In the genomic region with DNA sequence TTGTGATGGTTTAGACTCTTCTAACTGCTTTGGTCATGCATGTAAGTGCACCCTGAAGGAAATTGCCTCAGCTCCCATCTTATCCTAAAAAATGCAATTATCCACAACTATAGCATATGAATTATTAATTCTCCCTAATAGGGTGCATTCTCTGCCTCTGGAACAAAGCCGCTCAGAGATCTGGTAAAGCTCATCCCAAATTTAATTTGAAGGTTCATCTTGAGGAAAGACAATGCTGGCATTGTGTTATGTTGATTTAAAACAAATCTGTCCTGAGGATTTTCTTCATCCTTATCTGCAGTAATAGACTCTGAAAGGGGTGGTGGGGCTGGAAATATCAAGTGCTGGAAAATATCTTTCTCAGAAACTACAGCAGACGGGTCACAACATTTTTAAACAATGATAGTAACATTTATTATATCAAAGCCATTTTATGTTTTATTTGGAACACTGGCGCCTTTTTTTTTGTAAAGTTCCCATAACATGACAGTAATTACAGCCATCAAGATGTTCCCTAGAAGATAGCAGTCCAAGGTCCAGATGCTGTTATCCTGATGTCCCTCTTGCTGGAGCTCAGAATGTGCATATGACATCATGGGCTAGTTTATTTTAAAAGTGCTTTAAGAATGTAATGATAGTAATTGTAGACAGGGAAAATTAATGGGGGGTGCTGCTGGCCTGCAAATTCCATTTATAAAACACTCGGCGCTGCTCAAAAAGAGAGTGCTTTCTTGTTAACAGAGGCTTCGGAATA, we compare ENCODE assay signal across 21 mouse cellular contexts.
DNase-seq lines count a peak whose midpoint lies in the region; ATAC-seq and TF ChIP-seq lines count a peak whose summit lies in the region.
"Had no signal": no experiment of that assay in that cellular context is flagged by ENCODE, and none has a peak within 500 bp of the region (broad histone marks: within the 10 kb centered on the region; RNA-seq: fewer than 3 reads in every experiment).

No protein-coding gene starts in this region.

- no peak for TF ChIP-seq EP300 in stomach, postnatal 0 days (optimal IDR thresholded peaks at IDR 0.05)

- no peak overlapping the region for H3K27ac ChIP-seq in heart, embryonic 12.5 days (ENCODE audit: poor library complexity, severe bottlenecking)
- no peak overlapping the region for H3K27ac ChIP-seq in lung, embryonic 14.5 days (ENCODE audit: low read depth)
- no peak overlapping the region for H3K27ac ChIP-seq in stomach, embryonic 14.5 days (ENCODE audit: low read length)
- no peak overlapping the region for H3K27ac ChIP-seq in stomach, postnatal 0 days (replicated peaks)
- H3K27ac ChIP-seq in stomach, embryonic 15.5 days = no peak overlapping the region
- H3K27ac ChIP-seq: embryonic facial prominence, embryonic 13.5 days; forebrain, embryonic 12.5 days; heart, embryonic 13.5 days had no signal

- H3K9me3 ChIP-seq in heart, embryonic 12.5 days (replicated peaks) = no peaks in the 10 kb centered on the region
- H3K9me3 ChIP-seq in lung, embryonic 14.5 days (ENCODE audit: low read depth, low read length) = no peaks in the 10 kb centered on the region
- H3K9me3 ChIP-seq in stomach, embryonic 14.5 days (ENCODE audit: control insufficient read depth, low read depth, low read length) = no peaks in the 10 kb centered on the region
- no peaks in the 10 kb centered on the region for H3K9me3 ChIP-seq in stomach, postnatal 0 days (ENCODE audit: control insufficient read depth, low read length)
- H3K9me3 ChIP-seq in stomach, embryonic 15.5 days = no peaks in the 10 kb centered on the region
- H3K9me3 ChIP-seq: embryonic facial prominence, embryonic 13.5 days; forebrain, embryonic 12.5 days; G1E; heart, embryonic 13.5 days had no signal

- no peaks in the 10 kb centered on the region for H3K27me3 ChIP-seq in heart, embryonic 12.5 days (replicated peaks)
- H3K27me3 ChIP-seq in lung, embryonic 14.5 days (ENCODE audit: insufficient read depth, low read length) = no peaks in the 10 kb centered on the region
- no peaks in the 10 kb centered on the region; the same call in 1 of the 2 replicates for H3K27me3 ChIP-seq in stomach, embryonic 14.5 days (ENCODE audit: control insufficient read depth, insufficient read depth, low read length)
- H3K27me3 ChIP-seq in stomach, postnatal 0 days (ENCODE audit: control insufficient read depth, insufficient read depth, low read length) = no peaks in the 10 kb centered on the region
- H3K27me3 ChIP-seq in stomach, embryonic 15.5 days (replicated peaks) = no peaks in the 10 kb centered on the region
- H3K27me3 ChIP-seq: embryonic facial prominence, embryonic 13.5 days; forebrain, embryonic 12.5 days; heart, embryonic 13.5 days had no signal

- no peak overlapping the region for H3K4me2 ChIP-seq in heart, embryonic 12.5 days
- 0 out of 2 replicates have a peak overlapping the region, but pooled peaks have one; percentile 18 for H3K4me2 ChIP-seq in lung, embryonic 14.5 days
- no peak overlapping the region for H3K4me2 ChIP-seq in stomach, embryonic 14.5 days (replicated peaks; ENCODE audit: low read depth, low read length)
- H3K4me2 ChIP-seq in stomach, postnatal 0 days (replicated peaks; ENCODE audit: low read depth) = no peak overlapping the region
- H3K4me2 ChIP-seq in stomach, embryonic 15.5 days = no peak overlapping the region
- H3K4me2 ChIP-seq: embryonic facial prominence, embryonic 13.5 days; forebrain, embryonic 12.5 days; heart, embryonic 13.5 days had no signal

- 0 out of 2 replicates have a peak, but pooled peaks cover 3% of the 10 kb centered on the region for H3K4me1 ChIP-seq in heart, embryonic 12.5 days (replicated peaks)
- peaks cover 10% of the 10 kb centered on the region for H3K4me1 ChIP-seq in lung, embryonic 14.5 days (ENCODE audit: insufficient read depth)
- H3K4me1 ChIP-seq in stomach, embryonic 14.5 days (ENCODE audit: control insufficient read depth, insufficient read depth, low read length) = peaks cover 8% of the 10 kb centered on the region; the same call in 1 of the 2 replicates
- H3K4me1 ChIP-seq in stomach, postnatal 0 days (replicated peaks; ENCODE audit: control insufficient read depth, insufficient read depth) = no peaks in the 10 kb centered on the region
- H3K4me1 ChIP-seq in stomach, embryonic 15.5 days = peaks cover 11% of the 10 kb centered on the region; the same call in 1 of the 2 replicates
- H3K4me1 ChIP-seq: forebrain, embryonic 12.5 days; heart, embryonic 13.5 days had no signal

- ATAC-seq in heart, embryonic 12.5 days (ENCODE audit: insufficient number of reproducible peaks, low FRiP score) = no peak
- ATAC-seq in lung, embryonic 14.5 days (ENCODE audit: insufficient read depth) = peak; percentile 64
- ATAC-seq in stomach, embryonic 14.5 days (ENCODE audit: insufficient number of reproducible peaks, insufficient read depth, low FRiP score, low read depth) = peak; percentile 23; the same call in 1 of the 2 replicates
- no peak for ATAC-seq in stomach, postnatal 0 days (ENCODE audit: low FRiP score, low TSS enrichment)
- ATAC-seq in stomach, embryonic 15.5 days (ENCODE audit: insufficient read depth, low FRiP score, low read depth) = peak; percentile 31; the same call in 1 of the 2 replicates
- no peak for ATAC-seq in cerebellum, adult (ENCODE audit: insufficient number of reproducible peaks, low FRiP score, low TSS enrichment)
- ATAC-seq: CD4-positive, CD25-positive, alpha-beta regulatory T cell, adult 4 months; forebrain, embryonic 16.5 days had no signal

- 67% methylated on average over 6 of the region's 6 CpGs for WGBS in heart, embryonic 12.5 days
- WGBS in lung, embryonic 14.5 days = 27% methylated on average over 6 of the region's 6 CpGs
- 27% methylated on average over 6 of the region's 6 CpGs for WGBS in stomach, embryonic 14.5 days
- 40% methylated on average over 6 of the region's 6 CpGs for WGBS in stomach, postnatal 0 days
- WGBS in stomach, embryonic 15.5 days = 43% methylated on average over 6 of the region's 6 CpGs

- no peak for TF ChIP-seq CTCF in lung, embryonic 14.5 days (IDR thresholded peaks at IDR 0.05; ENCODE audit: low read depth)
- no peak for TF ChIP-seq CTCF in stomach, postnatal 0 days (IDR thresholded peaks at IDR 0.05; ENCODE audit: low read depth)

- no peak overlapping the region for H3K9ac ChIP-seq in heart, embryonic 12.5 days
- H3K9ac ChIP-seq in lung, embryonic 14.5 days = no peak overlapping the region
- H3K9ac ChIP-seq in stomach, embryonic 14.5 days (replicated peaks; ENCODE audit: low read depth, low read length) = no peak overlapping the region
- H3K9ac ChIP-seq in stomach, postnatal 0 days (ENCODE audit: low read length) = no peak overlapping the region
- H3K9ac ChIP-seq in stomach, embryonic 15.5 days = no peak overlapping the region
- H3K9ac ChIP-seq: embryonic facial prominence, embryonic 13.5 days; forebrain, embryonic 12.5 days; heart, embryonic 13.5 days had no signal

- DNase-seq in heart, adult 11 months = peak; percentile 28
- peak; percentile 67 for DNase-seq in lung, embryonic 14.5 days
- DNase-seq in lung, postnatal 14 days = no peak
- DNase-seq in stomach, postnatal 0 days (ENCODE audit: low spot score) = no peak
- DNase-seq: adrenal gland, postnatal 10 days; B cell, adult 2 months; cerebellum, adult 18-20 months; cerebellum, adult 9-11 months; cerebellum, postnatal 36 days; gastrocnemius, postnatal 14 days; heart, postnatal 36 days had no signal

- no peaks in the 10 kb centered on the region for H3K36me3 ChIP-seq in heart, embryonic 12.5 days
- H3K36me3 ChIP-seq in lung, embryonic 14.5 days (ENCODE audit: insufficient read depth) = no peaks in the 10 kb centered on the region
- no peaks in the 10 kb centered on the region for H3K36me3 ChIP-seq in stomach, embryonic 14.5 days (ENCODE audit: control insufficient read depth, insufficient read depth, low read length)
- no peaks in the 10 kb centered on the region for H3K36me3 ChIP-seq in stomach, postnatal 0 days (ENCODE audit: control insufficient read depth, insufficient read depth, low read length)
- H3K36me3 ChIP-seq in stomach, embryonic 15.5 days = no peaks in the 10 kb centered on the region
- H3K36me3 ChIP-seq: embryonic facial prominence, embryonic 13.5 days; forebrain, embryonic 12.5 days; G1E; heart, embryonic 13.5 days had no signal

- H3K4me3 ChIP-seq in heart, embryonic 12.5 days = no peak overlapping the region
- H3K4me3 ChIP-seq in lung, embryonic 14.5 days (ENCODE audit: low read depth, low read length) = no peak overlapping the region
- H3K4me3 ChIP-seq in stomach, embryonic 14.5 days (ENCODE audit: low read depth, low read length) = no peak overlapping the region
- H3K4me3 ChIP-seq in stomach, postnatal 0 days (ENCODE audit: low read depth, low read length) = no peak overlapping the region
- no peak overlapping the region for H3K4me3 ChIP-seq in stomach, embryonic 15.5 days (replicated peaks)
- H3K4me3 ChIP-seq: embryonic facial prominence, embryonic 13.5 days; forebrain, embryonic 12.5 days; heart, embryonic 13.5 days had no signal

Comparison
In these comparisons a context has a peak if more than half of its experiments do, and no peak if none do; other contexts are left out.
1. DNase-seq: peak in heart, adult 11 months (single experiment) and lung, embryonic 14.5 days (single experiment); none in lung, postnatal 14 days (single experiment) and stomach, postnatal 0 days (single experiment).
2. ATAC-seq: peak in lung, embryonic 14.5 days (single experiment), stomach, embryonic 14.5 days (single experiment) and stomach, embryonic 15.5 days (single experiment); none in heart, embryonic 12.5 days (single experiment), stomach, postnatal 0 days (single experiment) and cerebellum, adult (single experiment).